8 mouse cellular contexts compared by ENCODE assay signal in the genomic region with DNA sequence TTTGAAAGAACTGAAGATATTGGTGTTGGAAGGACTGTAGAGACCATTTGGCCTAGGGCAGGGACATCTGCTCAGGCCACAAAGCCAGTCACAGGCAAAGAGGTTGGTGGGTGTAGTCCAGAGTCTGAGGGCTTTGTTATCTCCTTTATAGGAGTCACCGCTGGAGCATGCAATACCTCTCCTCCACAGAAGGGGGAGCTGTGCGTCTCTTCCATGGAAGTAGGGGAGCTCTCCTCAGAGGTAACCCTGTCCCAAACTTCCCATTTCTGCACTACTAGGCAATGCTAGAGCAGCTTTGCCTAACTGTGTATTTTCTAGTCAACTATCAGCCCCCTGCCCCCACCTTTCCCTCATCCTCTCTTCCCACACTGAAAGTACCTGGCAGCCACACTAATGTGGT.
DNase-seq lines count a peak whose midpoint lies in the region; ATAC-seq and TF ChIP-seq lines count a peak whose summit lies in the region.

No protein-coding gene starts in this region.

- H3K9me3 ChIP-seq in hindbrain, postnatal 0 days (ENCODE audit: low read length) = no peaks in the 10 kb centered on the region
- H3K9me3 ChIP-seq in hindbrain, embryonic 16.5 days (ENCODE audit: control insufficient read depth, low read length) = no peaks in the 10 kb centered on the region
- no peaks in the 10 kb centered on the region for H3K9me3 ChIP-seq in liver, postnatal 0 days (ENCODE audit: low read length)
- H3K9me3 ChIP-seq in forebrain, embryonic 15.5 days = no peaks in the 10 kb centered on the region

- H3K4me3 ChIP-seq in hindbrain, postnatal 0 days (ENCODE audit: low read length) = no peak overlapping the region
- H3K4me3 ChIP-seq in hindbrain, embryonic 16.5 days (ENCODE audit: low read length) = no peak overlapping the region
- no peak overlapping the region for H3K4me3 ChIP-seq in liver, postnatal 0 days (ENCODE audit: low read depth, low read length)
- no peak overlapping the region for H3K4me3 ChIP-seq in forebrain, embryonic 15.5 days

- no peak for TF ChIP-seq EP300 in liver, postnatal 0 days (IDR thresholded peaks at IDR 0.05; ENCODE audit: low read depth)

- CTCF ChIA-PET in Patski (lab: Charles Lee) = no interaction called here

- POLR2A ChIA-PET in Patski (lab: Charles Lee) = interaction anchor here (1.2 kb wide), 1 partner anchor 25 kb away, joined by 3 read pairs; no protein-coding TSS in a partner anchor

- H3K9ac ChIP-seq in hindbrain, postnatal 0 days (replicated peaks; ENCODE audit: low read length) = no peak overlapping the region
- H3K9ac ChIP-seq in hindbrain, embryonic 16.5 days (ENCODE audit: low read depth, low read length) = no peak overlapping the region
- H3K9ac ChIP-seq in liver, postnatal 0 days (replicated peaks) = no peak overlapping the region
- no peak overlapping the region for H3K9ac ChIP-seq in forebrain, embryonic 15.5 days (replicated peaks)

- H3K27ac ChIP-seq in hindbrain, postnatal 0 days = no peak overlapping the region
- H3K27ac ChIP-seq in hindbrain, embryonic 16.5 days (ENCODE audit: low read depth, low read length) = no peak overlapping the region
- H3K27ac ChIP-seq in liver, postnatal 0 days (ENCODE audit: low read depth) = no peak overlapping the region
- H3K27ac ChIP-seq in forebrain, embryonic 15.5 days (replicated peaks) = no peak overlapping the region

- 50% methylated on average over 2 of the region's 2 CpGs for WGBS in hindbrain, postnatal 0 days
- WGBS in hindbrain, embryonic 16.5 days = 57% methylated on average over 2 of the region's 2 CpGs
- 52% methylated on average over 2 of the region's 2 CpGs for WGBS in liver, postnatal 0 days (ENCODE audit: insufficient replicate concordance)
- WGBS in forebrain, embryonic 15.5 days = 45% methylated on average over 2 of the region's 2 CpGs

- no peaks in the 10 kb centered on the region for H3K4me1 ChIP-seq in hindbrain, postnatal 0 days (ENCODE audit: insufficient read depth, low read length)
- H3K4me1 ChIP-seq in hindbrain, embryonic 16.5 days (ENCODE audit: control insufficient read depth, insufficient read depth, low read depth, low read length) = no peaks in the 10 kb centered on the region
- H3K4me1 ChIP-seq in liver, postnatal 0 days (ENCODE audit: insufficient read depth) = peaks cover 7% of the 10 kb centered on the region; the same call in 1 of the 2 replicates
- H3K4me1 ChIP-seq in forebrain, embryonic 15.5 days = peaks cover 12% of the 10 kb centered on the region

- DNase-seq in hindbrain, postnatal 0 days (ENCODE audit: low spot score) = peak; percentile 50
- peak; percentile 60 for DNase-seq in A20 (ENCODE audit: low read depth, low spot score)
- DNase-seq in Patski (ENCODE audit: low read depth, low spot score) = no peak
- DNase-seq in liver, postnatal 0 days = peak; percentile 42
- no peak for DNase-seq in frontal cortex, postnatal 25 days (ENCODE audit: low spot score in 2 of 2)
- DNase-seq in heart, adult 9 months (ENCODE audit: low spot score in 2 of 2) = no peak

- peaks cover 22% of the 10 kb centered on the region for H3K36me3 ChIP-seq in hindbrain, postnatal 0 days (ENCODE audit: insufficient read depth, low read length)
- H3K36me3 ChIP-seq in hindbrain, embryonic 16.5 days (ENCODE audit: control insufficient read depth, insufficient read depth, low read length) = 0 out of 2 replicates have a peak, but pooled peaks cover 3% of the 10 kb centered on the region
- no peaks in the 10 kb centered on the region for H3K36me3 ChIP-seq in liver, postnatal 0 days (replicated peaks; ENCODE audit: insufficient read depth, low read length)
- H3K36me3 ChIP-seq in forebrain, embryonic 15.5 days = no peaks in the 10 kb centered on the region

- peak; percentile 66 for TF ChIP-seq CTCF in hindbrain, postnatal 0 days (IDR thresholded peaks at IDR 0.05; ENCODE audit: low read depth)
- TF ChIP-seq CTCF in Patski (IDR thresholded peaks at IDR 0.05) = peak; percentile 46
- peak; percentile 71 for TF ChIP-seq CTCF in liver, postnatal 0 days (IDR thresholded peaks at IDR 0.05; ENCODE audit: low read depth)

- H3K27me3 ChIP-seq in hindbrain, postnatal 0 days (ENCODE audit: insufficient read depth, low read length) = no peaks in the 10 kb centered on the region
- H3K27me3 ChIP-seq in hindbrain, embryonic 16.5 days (replicated peaks; ENCODE audit: control insufficient read depth, insufficient read depth, low read length) = no peaks in the 10 kb centered on the region
- no peaks in the 10 kb centered on the region for H3K27me3 ChIP-seq in Patski
- no peaks in the 10 kb centered on the region for H3K27me3 ChIP-seq in liver, postnatal 0 days (ENCODE audit: insufficient read depth, low read length)
- no peaks in the 10 kb centered on the region for H3K27me3 ChIP-seq in forebrain, embryonic 15.5 days

- H3K4me2 ChIP-seq in hindbrain, postnatal 0 days (ENCODE audit: low read depth, low read length) = no peak overlapping the region
- no peak overlapping the region for H3K4me2 ChIP-seq in hindbrain, embryonic 16.5 days (ENCODE audit: low read length)
- H3K4me2 ChIP-seq in liver, postnatal 0 days (ENCODE audit: low read depth, low read length) = no peak overlapping the region
- no peak overlapping the region for H3K4me2 ChIP-seq in forebrain, embryonic 15.5 days (replicated peaks)

- 0 out of 2 replicates have a peak, but pooled peaks have one; percentile 38 for ATAC-seq in hindbrain, postnatal 0 days
- no peak for ATAC-seq in hindbrain, embryonic 16.5 days
- no peak for ATAC-seq in Patski
- no peak for ATAC-seq in liver, postnatal 0 days
- ATAC-seq in forebrain, embryonic 15.5 days (replicated peaks) = no peak

- in situ Hi-C loops in Patski (cut with MboI; ENCODE audit: low pct_unique_long_range_greater_than_20kb) = no loop called here

Comparison
In these comparisons a context has a peak if more than half of its experiments do, and no peak if none do; other contexts are left out.
1. DNase-seq: peak in hindbrain, postnatal 0 days (single experiment), A20 (single experiment) and liver, postnatal 0 days (single experiment); none in Patski (single experiment), frontal cortex, postnatal 25 days (0 of 2) and heart, adult 9 months (0 of 2).
2. Peak in every context shown above with its lines, with median percentiles within 50 percentile points of each other: CTCF ChIP-seq.